Mouse (Mus musculus): ENCODE results near the gene Ercc6.

The Ercc6 gene

DNA sequence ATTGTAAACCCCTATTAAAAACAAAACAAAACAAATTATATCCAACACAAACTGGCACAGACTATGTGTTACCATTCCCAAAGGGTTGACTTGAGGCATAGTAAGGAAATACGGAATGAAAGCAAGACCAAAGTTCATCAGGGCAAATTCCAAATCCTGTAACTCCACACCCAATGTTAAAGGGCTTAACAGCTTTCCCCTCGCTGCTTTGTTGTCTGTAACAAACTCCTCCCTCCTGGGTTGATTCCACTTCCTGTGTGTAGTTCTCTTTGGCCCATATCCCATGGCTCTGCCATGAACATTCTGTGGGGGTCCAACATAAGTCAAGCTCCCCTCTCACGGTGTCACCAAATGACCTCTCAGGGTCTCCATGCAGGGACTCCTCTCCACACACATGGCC lies 77.1 kb downstream of the Ercc6 start:
- TF ChIP-seq GATA4 (IDR thresholded peaks at IDR 0.05; ENCODE audit: insufficient replicate concordance, low read length): no peak

DNA sequence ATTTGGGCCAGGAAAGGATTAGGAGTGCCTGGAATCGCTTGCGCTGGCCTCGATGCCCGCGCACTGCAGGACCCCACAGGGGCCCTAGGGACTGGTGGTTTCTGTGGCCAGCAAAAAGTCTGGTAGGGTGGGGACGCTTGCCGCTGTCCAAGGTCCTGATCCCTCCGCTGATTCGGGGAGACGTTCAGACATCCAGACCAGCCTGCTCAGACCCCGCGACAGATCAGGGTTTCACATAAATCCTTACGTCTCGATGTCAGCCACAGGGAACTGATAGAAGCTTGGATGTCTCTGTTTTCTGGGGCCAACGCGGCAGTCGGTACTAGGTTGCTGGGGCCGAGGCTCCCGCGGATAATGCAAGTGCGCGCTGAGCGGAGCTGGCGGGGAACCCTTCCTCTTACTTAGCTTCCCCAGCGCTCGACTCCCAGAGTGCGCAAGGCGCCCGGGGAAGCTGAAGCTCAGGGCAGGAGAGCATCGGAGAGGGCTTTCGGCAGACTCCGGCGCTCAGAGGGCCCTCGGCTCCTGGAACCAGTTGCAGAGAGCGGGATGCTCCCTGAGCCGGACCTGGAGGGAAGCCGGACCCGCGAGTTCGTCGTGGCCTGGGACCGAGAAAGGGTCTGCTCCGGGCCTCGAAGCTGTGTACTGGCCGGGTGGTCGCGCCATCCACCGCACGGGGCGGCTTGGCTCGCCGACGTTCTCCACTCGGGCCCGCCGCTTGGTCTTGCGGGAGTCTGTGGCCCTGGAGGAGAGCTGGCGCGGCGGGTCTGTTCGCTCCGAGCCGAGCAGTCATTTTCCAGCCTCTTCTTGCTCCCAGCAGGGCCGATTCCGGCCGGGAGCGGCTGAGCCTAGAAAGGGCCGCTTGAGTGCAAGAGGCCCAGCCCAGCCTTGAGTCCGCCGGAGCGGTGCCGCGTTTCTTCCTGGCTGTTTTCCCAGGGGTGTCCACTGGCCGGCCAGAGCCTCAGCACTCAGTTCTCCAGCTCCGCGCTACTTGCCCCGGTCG lies 84.2 kb downstream of the Ercc6 start:
- no peak for TF ChIP-seq GATA4 (IDR thresholded peaks at IDR 0.05; ENCODE audit: insufficient replicate concordance, low read length)

DNA sequence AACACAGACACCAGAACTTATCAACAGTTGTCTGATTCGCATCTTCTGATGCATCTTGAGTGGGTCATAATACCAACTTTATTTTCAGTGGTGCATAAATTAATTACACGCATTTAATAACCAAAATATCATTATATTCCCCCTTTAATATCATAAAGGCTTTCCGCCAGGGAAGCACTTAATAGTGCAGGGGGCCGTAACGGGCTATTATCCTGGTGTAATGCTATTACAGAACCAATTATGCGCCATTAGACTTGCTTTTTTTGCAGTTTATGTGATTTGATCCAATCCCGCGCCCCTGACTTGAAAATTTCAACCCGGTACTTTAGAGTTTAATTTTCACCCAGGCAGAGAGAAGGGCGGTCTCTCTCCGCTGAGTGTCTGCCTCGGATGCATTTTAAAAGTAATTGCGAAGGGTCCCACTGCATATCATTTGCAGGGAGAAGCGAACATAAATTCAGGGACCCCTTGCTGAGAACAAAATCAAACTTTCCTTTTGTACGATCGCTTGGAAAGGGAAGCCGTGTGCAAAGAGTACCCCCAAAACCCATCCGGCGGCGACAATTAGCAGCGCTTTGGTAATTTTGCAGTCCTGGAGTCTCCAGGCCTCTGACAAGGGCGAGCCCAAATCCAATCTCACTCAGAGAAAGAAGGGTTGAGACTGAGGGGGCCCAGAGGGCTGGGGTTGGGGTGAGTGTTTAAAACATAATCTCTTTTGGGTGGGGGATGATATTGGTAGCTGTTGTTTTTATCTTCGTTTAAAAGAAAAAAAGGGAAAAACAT lies 85.3 kb downstream of the Ercc6 start:
- no peak for TF ChIP-seq GATA4 (IDR thresholded peaks at IDR 0.05; ENCODE audit: insufficient replicate concordance, low read length)

DNA sequence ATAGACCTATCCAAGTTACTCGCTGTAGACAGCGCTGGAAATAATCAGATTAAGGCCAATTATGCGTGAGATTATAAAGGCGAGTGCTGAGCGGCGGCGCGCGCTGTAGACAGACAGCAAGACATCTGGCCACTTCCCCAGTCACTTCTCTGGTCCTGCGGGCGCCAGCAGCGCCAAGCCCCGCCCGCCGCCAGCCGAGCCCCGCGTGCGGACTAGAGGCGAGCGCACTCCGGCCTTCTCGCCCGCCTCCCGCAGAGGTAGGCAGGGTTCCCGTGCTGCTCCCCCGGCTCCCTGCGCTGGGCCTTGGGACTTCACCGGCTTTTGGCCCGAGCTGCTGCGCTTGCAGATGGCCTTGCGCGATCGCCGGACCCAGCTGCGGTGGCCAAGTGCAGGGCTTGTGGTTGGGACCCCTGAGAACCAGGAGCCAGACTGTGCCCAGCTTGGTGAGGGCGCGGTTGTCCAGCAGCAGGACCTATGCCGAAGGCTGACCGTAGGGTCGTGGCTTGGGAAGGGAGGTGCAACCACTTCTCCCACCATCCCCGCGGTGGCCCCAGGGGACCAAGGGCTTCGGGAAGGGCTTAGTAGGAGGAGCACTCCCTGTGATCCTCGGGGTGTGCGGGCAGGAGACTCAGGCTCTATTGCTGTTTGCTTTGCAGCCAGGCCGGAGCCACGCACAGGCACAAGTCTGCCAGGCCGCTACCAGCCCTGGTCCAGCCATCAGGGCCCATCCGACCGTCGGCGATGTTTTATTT lies 86.1 kb downstream of the Ercc6 start, which contains the start of gene Prrxl1:
Gene Prrxl1 (plus strand): TSS at position 118 of the 752 bp plus-strand sequence.
- TF ChIP-seq GATA4 (IDR thresholded peaks at IDR 0.05; ENCODE audit: insufficient replicate concordance, low read length): no peak

DNA sequence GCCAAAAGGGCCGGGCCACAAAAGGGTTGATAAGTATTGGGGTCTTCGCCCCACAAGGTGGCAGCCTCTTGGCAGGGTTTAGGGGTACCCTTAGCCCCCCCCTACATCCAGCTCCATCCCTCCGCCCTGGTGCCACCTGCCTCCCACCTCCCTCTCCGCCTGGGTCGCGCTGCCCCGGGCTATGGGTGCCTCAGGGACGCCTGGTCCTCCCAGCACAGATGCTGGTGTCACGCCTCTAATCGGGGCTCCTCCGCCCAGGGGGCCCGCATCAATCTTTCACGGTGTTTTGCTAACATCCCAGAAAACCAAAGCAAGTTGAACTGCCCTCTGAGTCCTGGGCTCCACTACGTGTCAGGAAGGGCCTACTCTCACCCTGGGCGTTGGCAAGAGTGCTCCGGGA lies 86.8 kb downstream of the Ercc6 start:
- no peak for TF ChIP-seq GATA4 (IDR thresholded peaks at IDR 0.05; ENCODE audit: insufficient replicate concordance, low read length)

DNA sequence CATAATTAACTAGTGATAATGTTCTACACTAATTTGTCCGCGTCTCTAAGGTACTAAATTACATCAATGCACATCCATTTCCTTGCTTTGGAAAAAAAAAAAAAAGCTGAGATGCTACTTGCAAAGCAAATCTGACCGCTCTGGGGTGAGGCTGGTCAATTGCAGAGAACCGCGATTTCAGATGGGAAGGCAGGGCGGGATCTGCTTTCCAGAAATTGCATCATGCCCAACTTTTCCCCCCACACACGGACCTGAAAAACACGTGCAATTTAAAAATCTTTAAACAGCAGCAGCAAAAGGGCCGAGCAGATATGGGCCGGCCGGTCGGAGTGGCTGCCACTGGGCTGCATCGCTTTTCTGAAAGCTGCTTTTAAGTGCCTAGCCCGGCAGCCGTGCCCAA lies 92.2 kb downstream of the Ercc6 start:
- TF ChIP-seq GATA4 (IDR thresholded peaks at IDR 0.05; ENCODE audit: insufficient replicate concordance, low read length): no peak

DNA sequence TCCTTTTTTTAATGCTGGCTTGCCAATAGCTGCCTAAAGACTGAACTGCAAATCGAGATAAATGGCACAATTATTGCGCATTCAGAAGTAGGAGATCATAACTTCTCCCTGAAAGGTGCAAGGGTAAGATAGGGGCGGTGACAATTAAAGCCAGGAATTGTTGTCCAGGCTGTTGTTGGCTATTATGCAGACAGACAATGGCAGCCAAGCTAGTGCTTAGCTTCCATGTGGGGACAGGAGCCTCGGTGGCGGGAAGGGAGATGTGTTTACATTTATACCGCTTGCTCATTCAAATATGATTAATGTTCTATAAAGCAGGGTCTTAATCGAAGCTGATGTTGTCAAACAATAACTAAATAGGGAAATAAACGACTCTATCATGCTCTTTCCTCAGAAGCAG lies 93.0 kb downstream of the Ercc6 start:
- no peak for TF ChIP-seq GATA4 (IDR thresholded peaks at IDR 0.05; ENCODE audit: insufficient replicate concordance, low read length)

DNA sequence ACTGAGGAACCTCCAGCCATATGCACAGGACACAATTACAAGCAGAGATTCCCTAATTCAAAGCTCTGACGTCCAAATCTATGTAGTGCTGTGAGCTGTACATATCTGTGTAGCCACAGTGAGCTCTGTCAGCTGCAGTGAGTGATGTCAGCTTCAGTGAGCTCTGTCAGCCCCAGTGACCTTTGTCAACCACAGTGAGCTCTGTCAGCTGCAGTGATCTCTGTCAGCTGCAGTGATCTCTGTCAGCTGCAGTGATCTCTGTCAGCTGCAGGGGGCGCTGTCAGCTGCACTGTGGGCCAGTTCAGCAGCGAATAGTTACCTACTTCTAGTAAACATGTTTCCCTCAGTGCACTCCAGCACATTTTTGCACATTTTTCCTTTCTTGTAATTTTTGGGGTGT lies 96.1 kb downstream of the Ercc6 start:
- TF ChIP-seq GATA4 (IDR thresholded peaks at IDR 0.05; ENCODE audit: insufficient replicate concordance, low read length): no peak

DNA sequence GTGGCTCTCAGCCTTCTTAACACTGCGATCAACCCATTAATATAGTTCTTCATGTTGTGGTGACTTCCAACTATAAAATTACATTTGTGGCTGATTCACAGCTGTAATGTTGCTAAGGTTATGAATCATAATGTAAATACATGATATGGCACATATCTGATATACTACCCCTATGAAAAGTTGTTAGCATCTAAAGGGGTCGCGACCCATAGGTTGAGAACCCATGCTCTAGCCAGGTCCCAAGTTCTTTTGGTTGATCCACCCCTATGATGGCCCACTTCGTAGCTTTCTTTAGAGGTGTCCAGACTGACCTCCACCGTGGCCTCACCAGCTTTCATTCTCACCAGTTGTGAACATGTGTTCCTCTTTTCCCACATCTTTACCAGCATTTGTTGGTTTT lies 103.9 kb downstream of the Ercc6 start:
- TF ChIP-seq GATA4 (IDR thresholded peaks at IDR 0.05; ENCODE audit: insufficient replicate concordance, low read length): no peak

DNA sequence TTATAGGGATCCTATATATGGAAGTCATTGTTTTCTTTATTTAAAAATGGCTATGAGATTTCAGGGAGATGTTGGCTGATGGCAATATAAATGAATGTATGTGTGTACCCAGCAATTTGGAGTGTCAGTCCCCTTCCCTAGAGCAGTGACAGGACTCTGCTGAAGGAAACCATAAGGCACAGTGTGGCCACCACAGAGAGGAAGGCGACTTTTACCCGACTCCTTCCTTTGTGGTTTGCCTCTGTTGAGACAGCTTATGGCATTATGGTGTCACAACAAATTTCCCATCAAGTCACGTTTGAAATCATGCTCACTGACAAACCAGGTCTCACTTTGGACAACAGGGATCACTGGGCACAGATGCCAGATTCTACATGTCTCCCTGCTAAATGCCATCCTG lies 110.9 kb downstream of the Ercc6 start:
- no peak for TF ChIP-seq GATA4 (IDR thresholded peaks at IDR 0.05; ENCODE audit: insufficient replicate concordance, low read length)

DNA sequence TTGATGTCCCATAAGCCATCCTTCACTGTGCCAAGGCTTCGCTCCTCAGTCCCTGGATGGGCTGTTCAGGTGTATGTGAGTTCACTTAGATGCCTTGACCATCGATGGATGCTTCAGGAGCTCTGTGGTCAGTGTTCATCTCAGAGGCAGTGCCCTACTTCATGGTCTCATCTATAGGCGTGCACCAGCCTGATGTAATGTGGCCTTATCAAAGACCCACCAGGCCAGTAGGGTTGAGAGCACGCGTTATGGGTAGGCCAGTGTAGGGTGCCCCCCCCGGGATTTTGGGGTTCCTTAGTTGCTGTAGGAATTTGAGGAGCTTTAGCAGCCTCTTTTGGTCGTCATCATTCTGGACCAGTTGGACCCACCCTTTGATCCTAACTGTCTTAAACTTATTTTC lies 111.5 kb downstream of the Ercc6 start:
- no peak for TF ChIP-seq GATA4 (IDR thresholded peaks at IDR 0.05; ENCODE audit: insufficient replicate concordance, low read length)

DNA sequence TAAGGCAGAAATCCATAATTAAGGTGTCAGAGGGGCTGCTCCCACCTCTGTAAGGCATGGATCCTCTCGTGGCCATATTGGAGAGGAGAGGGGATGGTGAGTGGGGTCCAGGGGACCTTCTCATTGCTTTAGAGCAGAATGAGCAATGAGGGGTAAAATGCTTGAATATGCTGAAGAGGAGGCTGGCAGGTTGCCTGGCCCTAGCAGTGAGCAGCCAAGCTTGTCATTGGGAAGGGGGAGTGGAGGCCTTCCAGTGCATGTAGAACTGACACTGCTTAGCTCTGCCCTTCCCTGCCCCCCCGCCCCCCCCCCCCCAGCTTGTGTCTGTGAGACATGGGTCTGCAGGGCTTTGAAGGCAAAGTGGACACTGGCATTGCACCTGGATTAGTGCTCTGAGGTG lies 114.0 kb downstream of the Ercc6 start:
- no peak for TF ChIP-seq GATA4 (IDR thresholded peaks at IDR 0.05; ENCODE audit: insufficient replicate concordance, low read length)

DNA sequence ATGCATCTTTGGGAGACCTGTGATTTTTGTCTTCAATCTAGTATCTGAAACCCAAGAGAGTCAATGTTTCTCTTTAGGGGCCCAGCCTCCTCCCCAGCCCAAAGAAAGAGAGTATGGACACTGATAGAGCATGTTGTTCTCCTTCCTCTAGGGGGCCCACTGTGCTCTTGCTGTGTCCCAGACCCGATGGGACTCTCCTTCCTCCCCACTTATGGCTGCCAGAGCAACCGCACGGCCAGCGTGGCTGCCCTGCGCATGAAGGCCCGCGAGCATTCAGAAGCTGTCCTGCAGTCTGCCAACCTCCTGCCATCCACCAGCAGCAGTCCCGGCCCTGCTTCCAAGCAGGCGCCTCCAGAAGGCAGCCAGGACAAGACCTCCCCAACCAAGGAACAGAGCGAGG lies 115.3 kb downstream of the Ercc6 start:
- no peak for TF ChIP-seq GATA4 (IDR thresholded peaks at IDR 0.05; ENCODE audit: insufficient replicate concordance, low read length)
